Mouse (Mus musculus) c-Kit-negative CD71-positive TER-119-positive erythroid progenitor cells, embryonic 14.5 days (primary cell): Measurements from ENCODE around the gene Gm20662.

Experiments
- DNase-seq: peaks from one replicate; pipeline ENCODE4 v3.0.0-alpha.2; 2013; ENCODE audit warnings: low read depth, low spot score

Gene Gm20662

DNA sequence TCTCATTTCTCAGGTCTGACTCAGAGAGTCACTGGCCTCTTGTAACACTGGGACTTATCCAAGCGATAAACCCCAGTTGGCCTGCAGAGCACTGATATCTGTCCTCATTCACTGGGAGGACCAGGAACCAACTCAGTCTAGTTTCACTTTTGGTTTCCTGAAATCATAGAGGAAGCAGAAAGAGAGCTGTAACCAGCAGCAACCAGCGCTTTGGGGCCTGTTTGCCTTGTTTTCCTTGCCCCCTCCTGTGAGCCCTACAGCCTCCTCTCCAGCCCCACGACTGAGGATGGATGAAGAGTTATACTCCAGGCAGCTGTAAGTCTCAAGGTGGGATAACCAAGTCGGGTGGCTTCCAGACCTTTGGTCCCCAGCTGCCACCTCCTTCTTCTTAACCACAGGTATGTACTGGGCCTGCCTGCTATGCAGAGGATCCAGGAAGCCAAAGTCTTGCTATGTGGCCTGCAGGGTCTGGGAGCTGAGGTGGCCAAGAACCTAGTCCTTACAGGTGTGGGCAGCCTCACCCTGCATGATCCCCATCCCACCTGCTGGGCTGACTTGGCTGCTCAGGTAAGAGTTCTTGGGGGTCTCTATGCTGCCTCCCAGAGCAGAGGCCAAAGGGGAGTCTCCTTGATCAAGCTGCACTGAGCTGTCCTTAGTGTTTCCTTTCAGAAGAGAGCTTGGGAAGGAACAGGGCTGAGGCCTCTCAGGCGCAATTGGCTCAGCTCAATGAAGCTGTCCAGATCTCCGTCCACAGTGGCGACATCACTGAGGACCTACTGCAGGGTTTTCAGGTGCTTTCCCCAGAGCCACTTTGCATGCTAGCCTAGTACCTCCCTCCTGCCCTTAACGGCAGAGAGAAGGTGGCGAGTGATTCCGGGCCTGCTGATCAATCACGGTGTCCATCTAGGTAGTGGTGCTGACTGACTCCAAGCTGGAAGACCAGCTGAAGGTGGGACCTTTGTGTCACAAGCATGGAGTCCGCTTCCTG lies 20.5 kb upstream of the Gm20662 start, which contains the start of gene Uba7:
Gene Uba7 (plus strand): TSS at position 107 of the 988 bp plus-strand sequence.
- DNase-seq: peak; percentile 82

- no peak for DNase-seq
Observed at GRCm38 (mm10) chr9:107978815-107979214, 17.3 kb upstream of the Gm20662 start.

DNA sequence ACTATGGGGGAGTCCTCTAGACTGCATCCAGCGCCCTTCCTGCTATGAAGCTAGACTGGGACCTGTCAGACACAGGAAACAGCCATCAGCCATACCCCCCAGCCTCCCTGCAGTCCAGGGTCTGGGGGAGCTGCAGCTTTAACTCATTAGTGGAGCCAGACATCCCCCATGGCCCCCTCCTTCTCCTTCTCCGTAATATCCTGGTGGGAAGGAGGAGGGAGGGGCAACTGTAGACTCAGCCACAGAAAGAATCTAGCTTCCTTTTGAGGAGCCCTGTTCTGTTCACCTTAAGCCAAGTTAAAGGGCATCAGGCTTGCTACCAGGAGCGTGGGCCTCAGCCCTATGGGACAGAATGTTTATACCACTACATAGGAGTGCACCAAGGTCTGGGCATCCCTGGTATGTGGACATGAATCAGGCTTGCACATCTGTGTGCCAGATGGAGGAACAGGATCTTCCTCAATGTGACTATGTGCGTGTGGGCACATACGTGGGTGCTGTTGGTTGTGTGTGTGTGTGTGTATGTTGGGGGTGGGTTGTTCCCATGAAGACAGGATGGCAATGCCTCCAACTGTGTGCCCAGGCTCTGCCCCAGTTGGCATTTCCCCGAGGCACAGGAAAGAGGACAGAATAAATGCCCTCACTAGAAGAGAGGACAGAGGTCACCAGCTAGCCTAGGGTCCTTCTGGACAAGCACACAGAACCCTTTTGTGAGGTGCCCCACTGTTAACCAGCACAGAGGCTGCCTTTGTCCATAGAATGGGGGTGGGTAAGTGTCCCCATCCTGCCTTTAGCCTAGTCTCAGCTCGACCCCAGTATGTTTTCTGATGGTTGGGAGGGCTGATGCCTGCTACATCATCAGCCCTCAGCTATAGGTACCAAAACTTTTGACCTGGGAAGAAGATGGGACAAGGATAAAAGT lies 14.2 kb upstream of the Gm20662 start:
- no peak for DNase-seq

DNA sequence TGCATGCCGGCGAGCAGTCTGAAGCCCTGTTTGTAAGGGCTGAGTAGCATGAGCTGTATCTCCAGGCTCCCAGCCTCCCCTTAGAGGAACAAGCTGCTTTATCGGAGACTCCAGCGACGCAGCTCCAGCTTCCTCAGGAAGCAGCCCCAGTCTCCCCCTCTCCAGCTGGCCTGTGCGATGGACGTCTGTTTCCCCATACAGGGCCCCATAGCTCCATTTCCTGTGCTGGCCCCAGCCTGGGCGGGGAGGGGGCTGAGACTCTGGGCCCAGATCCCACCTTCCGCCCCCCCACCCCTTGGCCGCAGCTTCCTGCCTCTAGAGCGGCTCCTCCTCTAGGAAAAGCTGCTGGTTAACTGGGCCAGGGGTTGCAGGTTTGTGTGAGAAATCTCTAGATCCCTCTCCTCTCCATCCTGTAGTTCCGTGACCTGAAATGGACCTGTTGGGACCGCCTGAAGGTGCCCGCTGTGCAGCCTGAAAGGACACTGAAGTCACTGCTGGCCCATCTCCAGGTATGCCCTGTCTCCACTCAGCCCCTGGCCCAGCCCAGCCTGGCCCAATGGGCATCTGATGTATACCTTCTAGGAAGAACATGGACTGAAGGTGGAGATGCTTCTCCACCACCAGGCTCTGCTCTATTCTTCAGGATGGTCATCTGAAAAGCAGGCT lies 13.3 kb upstream of the Gm20662 start, which contains the start of gene Gm20661:
Gene Gm20661 (plus strand): TSS at position 378 of the 666 bp plus-strand sequence.
- peak; percentile 69 for DNase-seq

- no peak for DNase-seq
Observed at GRCm38 (mm10) chr9:107983421-107983890, 12.7 kb upstream of the Gm20662 start.

DNA sequence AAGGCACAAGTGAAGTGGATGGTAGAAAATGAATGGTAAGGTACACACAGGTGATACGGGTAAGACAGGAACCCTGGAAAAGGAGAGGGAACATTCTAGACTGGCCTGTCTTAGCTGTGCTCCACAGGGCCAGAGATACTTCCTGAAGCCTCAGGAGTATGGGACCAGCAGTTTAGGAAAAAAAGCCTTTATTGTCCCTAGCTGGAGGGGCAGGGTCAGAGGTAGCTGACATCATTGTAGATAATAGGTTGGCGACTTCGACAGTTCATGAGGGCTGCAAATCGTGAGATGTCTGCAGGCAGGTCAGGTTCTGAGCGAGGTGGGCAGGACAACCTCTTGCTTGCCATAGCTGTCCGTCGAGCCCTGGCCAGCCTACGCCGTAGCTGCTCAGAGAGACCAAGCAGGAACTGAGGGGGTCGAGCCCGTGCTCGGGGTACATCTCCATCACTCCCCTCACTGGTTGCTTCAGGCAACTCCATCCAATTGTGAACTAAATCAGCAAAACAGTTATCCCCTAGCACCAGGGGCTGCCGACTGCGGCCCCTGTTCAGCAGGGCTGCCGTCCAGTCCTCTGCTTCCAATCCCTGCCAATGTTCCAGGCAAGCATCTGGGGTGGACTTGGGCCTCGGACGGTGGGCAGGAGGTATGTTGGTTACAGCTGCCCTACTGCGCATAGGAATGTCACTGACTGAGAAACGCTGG lies 11.9 kb upstream of the Gm20662 start:
- no peak for DNase-seq

- no peak for DNase-seq
Observed at GRCm38 (mm10) chr9:107984754-107985055, 11.4 kb upstream of the Gm20662 start.

DNA sequence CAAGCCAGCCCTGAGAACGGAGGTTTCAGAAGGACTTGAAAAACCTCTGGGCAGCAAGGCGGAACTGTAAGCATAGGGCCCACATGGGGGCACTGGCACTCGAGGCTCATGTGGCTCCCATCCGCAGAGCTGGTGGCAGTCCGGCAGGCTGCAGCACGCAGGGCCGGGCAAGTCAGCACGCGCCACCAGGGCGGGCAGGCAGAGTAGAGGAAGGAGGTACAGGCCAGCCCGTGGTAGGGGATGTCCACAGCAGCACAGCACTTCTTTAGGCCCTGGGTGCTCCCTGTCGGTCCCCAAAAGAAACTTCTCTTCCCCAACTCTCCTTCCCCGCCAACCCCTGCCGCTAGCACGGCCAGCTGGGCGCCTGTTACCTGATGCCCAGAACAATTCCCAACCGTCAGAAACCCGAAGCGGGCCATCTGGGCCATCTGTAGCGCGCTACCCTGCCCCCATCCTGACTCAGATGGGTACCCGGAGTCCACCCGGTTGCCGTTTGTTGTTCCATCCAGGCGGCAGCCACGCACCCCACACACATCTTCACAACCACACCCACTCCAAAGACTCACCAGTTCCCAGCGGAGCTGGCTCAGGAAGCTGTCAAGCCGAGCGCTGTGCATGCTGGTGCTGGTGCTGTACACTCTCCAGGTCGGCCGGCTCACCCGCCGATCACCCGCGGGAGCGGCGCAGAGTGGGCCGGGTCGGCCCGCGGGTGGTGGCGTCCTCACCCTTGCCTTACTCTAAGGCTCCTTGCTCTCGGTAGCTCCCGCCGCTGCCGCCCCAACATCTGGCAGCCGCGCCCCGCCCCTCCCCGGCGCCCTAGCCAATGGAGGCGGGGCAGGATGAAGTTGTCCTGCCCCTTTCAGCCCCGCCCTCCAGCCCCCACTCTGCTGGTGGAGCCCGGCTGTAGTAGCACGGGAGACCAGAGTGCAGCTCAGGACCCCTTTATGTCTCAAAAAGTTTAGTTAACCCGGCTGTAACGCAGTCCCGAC lies 10.7 kb upstream of the Gm20662 start, which contains the start of gene Inka1:
Gene Inka1 (minus strand): TSS at position 749 of the 989 bp plus-strand sequence.
- peak; percentile 91 for DNase-seq

DNA sequence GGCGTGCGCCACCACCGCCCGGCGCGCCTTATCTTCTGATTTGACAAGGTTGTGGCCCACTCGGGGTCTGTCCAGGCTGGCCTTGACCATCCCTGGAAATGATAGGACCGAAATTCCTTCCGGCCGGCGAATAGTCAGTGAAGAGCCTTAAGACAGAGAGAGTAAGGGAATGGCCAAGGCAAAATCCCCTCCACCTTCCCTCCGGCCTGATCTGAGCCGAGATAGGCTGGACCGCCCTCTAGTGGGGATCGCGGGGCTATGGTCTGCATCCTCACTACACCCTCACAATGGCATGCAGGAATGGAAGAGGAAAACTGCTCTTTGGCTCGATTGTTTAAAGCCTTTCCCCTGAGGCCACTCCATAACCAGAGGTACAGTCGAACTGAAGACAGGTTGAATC lies 9.8 kb upstream of the Gm20662 start:
- no peak for DNase-seq

DNA sequence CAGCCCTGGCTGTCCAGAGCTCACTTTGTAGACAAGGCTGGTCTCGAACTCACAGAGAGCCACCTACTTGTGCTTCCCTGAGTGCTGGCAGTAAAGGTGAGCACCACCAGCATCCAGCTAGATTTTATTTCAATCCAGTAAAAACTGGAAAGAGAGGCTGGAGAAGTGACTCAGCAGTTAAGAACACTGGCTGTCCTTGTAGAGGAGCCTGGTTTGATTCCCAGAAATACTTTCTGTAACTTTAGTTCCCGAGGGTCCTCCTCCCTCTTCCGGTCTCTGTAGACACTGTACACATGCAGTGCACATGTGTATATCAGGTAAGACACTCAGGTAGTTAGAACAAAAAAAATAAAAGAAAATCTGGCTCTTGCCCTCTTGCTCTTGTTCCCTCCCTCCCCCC lies 8.2 kb upstream of the Gm20662 start:
- DNase-seq: no peak

DNA sequence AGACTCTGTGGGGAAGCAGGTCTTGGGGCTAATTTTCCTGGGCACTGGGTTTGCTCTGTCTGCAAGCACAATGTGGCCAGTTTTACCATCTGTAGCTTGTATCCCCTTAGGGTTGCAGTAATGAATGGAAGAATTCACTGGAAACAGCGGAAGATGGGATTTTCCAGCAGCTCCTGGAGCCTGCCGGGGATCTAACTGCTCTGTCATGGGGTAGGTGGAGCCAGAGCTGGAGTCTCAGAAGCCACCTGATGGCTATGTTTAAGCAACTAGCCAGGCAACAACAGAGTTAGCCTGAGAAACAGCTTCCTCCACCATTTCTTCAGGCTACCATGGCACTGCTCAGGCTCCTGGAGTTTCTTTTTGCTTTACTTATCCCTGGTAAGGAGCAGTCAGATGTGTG lies 4.0 kb upstream of the Gm20662 start, which contains the start of gene Cdhr4:
Gene Cdhr4 (plus strand): TSS at position 301 of the 400 bp plus-strand sequence.
- DNase-seq: no peak

DNA sequence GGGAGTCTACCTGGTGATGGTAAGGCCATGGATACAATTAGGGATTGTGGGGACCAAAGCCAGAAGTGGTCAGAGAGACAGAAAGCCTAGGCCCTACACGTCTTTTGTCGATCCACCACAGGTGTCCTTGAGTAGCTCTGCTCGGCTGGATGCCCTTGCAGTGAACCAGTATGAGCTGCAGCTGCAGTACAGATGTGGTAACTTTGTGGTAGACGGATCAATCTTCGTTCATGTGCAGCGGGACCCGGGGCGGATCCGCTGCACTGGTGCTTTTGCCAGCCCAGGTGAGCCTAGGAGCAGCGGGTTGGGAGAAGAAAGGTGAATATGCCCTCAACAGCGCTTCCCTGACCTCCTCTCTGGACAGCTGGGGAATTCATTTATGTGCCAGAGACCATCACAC lies 3.1 kb upstream of the Gm20662 start:
- DNase-seq: no peak

DNA sequence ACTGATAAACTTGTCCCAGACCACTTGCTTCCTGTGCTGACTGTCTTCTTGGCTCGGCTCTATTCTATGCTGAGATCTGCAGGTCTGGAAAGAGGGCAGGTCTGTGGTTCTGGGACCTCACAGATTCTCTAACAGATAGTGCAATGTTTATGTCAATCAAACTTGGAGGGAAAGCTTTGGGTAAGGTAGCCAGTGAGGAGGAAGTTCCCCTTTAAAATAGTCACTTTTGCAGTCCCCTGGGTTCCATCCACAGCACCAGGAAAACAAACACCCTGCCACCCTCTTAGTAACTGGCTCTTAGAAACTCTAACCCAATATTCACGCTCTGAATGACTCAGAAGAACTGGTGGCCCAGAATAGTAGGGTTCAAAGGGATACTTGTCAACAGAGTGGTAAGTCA lies 1.7 kb upstream of the Gm20662 start:
- no peak for DNase-seq

- DNase-seq: no peak
Observed at GRCm38 (mm10) chr9:107995513-107995912, 636 bp upstream of the Gm20662 start.

DNA sequence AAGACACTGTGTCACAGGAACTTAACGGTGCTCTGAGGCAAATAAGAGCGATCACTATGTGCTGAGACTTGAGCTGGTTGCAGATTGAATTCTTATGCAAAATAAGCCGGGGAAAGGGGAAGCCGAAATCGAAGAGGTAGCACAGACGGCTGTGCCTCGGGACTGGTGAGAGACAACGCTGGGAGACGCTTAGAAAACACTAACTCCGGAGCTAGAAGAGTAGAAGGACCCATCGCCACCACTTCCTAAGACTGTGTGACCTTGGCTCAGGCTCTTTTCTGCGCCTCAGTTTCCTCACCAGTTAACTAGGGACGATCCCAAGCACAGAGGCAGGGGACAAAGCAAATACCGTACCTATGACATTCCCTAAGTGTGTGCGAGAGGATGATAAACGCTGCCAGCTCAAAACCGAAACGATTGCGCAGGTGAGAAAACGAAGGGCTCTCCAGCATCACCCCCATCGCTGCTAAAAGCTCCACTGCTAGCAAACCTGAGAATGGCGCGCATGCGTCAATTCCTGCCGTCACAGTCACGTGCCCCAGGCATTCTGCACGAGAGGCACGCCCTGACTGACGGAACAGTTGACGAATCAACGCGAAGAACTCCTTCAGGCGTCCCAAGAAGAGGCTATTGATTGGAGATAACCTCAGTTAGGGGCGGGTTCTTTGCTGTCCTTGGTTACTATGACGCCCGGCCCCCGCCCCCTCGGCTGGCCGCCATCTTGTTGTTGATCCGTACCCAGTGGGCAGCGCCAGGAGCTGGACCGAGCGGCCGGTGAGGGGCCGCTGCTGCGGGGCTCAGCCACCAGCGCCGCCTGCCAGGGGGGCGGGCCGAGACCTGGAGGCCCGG lies 6.0 kb downstream of the Gm20662 start, which contains the start of gene Ip6k1:
Gene Ip6k1 (plus strand): TSS at position 580 of the 849 bp plus-strand sequence.
- peak; percentile 100 for DNase-seq

GRCm38 (mm10) chr9:108002778-108003530 lies 6.8 kb downstream of the Gm20662 start:
- peak; percentile 39 for DNase-seq

DNA sequence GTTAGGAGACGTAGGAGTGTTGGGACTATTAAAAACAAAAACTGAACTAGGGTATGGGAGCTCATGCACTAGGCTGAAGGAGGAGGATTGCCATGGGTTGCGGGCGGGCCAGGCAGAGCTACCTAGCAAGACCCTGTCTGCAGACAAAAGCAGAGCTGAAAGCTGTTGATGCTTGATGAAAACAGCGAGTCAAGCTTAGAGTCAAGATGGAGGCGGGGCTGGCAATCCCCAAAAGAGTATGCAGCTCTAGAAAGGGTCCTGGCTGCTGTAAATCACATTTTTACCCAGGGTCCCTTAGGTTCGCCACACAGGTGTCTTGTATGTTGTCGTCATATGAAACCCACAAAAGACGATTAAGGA lies 7.4 kb downstream of the Gm20662 start:
- DNase-seq: no peak

DNA sequence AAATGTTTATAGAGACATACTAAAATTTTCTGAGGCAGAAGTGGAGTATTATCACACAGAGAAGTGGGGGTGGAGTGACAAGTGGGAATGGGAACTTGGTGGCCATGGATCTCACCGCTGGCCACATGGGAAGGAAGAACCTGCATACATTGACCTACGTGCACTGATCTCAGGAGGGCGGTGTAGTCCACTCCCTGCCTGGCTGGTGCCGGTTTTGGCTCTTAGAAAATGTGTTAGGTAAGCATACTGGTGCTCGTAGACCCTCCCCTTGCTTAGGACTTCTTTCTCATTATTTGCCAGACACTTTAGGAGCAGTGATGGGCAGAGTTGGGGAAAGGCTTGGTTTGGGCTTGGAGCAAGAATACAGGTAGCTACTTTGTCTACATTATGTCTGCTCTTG lies 11.9 kb downstream of the Gm20662 start:
- DNase-seq: no peak
